Mouse (Mus musculus) kidney, embryonic 16.5 days (tissue): ENCODE measurements around the gene Ap1s1. TPM values are rescaled to one million over a fixed set of nuclear protein-coding genes. Genes with fewer than 3 reads are reported as not detected.

Source experiments
- ATAC-seq: fragments of 200-750 bp; cut with Nextera tagmentation; 2 replicates; pipeline ENCODE4 v1.8.0; 2017; ENCODE audit warnings: moderate TSS enrichment; ENCODE audit not compliant: low FRiP score, low TSS enrichment
- H3K27ac ChIP-seq: fragments of 300-500 bp; sonication (generic); 2 replicates; pipeline ENCODE4 v1.5.1; 2014; ENCODE audit warnings: low read length
- H3K27me3 ChIP-seq: fragments of 300-500 bp; sonication (generic); 2 replicates; pipeline ENCODE4 v1.6.1; 2014; ENCODE audit warnings: low read length, control low read depth, mixed read lengths; ENCODE audit not compliant: insufficient read depth
- H3K36me3 ChIP-seq: fragments of 300-500 bp; sonication (generic); 2 replicates; pipeline ENCODE4 v1.6.1; 2014; ENCODE audit warnings: low read length, control low read depth, mixed read lengths; ENCODE audit not compliant: insufficient read depth
- H3K4me1 ChIP-seq: fragments of 300-500 bp; sonication (generic); 2 replicates; pipeline ENCODE4 v1.6.1; 2014; ENCODE audit warnings: low read length, control low read depth, mixed read lengths; ENCODE audit not compliant: insufficient read depth
- H3K4me2 ChIP-seq: fragments of 300-500 bp; sonication (generic); replicated peaks from 2 replicates; pipeline ENCODE4 v1.6.1; 2014; ENCODE audit warnings: low read depth, low read length
- H3K4me3 ChIP-seq: fragments of 300-500 bp; sonication (generic); 2 replicates; pipeline ENCODE4 v1.5.1; 2014; ENCODE audit warnings: mild to moderate bottlenecking, low read length
- H3K9ac ChIP-seq: fragments of 300-500 bp; sonication (generic); replicated peaks from 2 replicates; pipeline ENCODE4 v1.6.1; 2014; ENCODE audit warnings: low read length
- H3K9me3 ChIP-seq: fragments of 300-500 bp; sonication (generic); 2 replicates; pipeline ENCODE4 v1.6.1; 2016; ENCODE audit warnings: low read length, control low read depth
- WGBS: fragments of 180-500 bp; shearing (Covaris S2); extraction: QIAGEN DNeasy Blood & Tissue Kit; methylation state at CpG from one replicate; pipeline ENCODE4 v1.1.7; 2014; 5-methylcytosine and 5-hydroxymethylcytosine counted together
- microRNA counts: library from miRNA; unstranded; fragments of <30 nt; microRNA quantifications from one replicate; lab custom pipeline; 2016
- microRNA-seq: library from miRNA; unstranded; fragments of <30 nt; microRNA quantifications from one replicate; pipeline ENCODE4, GENCODE M21; 2016
- polyA plus RNA-seq: library from polyadenylated mRNA; unstranded; fragments of >200 nt; fragmentation: Nextera tagmentation; extraction: Ambion mirVana; gene quantifications from 2 replicates; pipeline ENCODE4 v1.2.1, GENCODE M21; 2015

Ap1s1 gene
- polyA plus RNA-seq, 1 experiment from 2014 or later: 201 TPM

DNA sequence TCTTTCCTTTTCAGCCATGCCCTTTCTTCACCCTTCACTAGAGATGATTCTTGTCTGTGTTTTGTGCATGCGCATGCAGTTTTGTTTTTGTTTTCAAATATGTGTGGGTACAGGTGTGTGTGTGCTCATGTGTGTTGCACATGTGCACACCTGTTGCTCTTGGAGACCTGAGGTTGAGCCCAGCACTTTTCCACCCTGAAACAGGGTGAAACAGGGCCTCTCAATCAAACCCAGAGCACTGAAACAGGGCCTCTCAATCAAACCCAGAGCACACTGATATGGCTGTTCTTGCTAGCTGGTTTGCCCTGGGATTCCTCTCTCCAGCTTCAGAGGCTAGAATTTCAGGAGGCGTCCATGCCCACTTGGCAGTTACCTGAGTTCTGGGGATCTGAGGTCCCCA, 45.3 kb downstream of the Ap1s1 start:
- no peaks in the 10 kb centered on the region for H3K9me3 ChIP-seq
- no peak for ATAC-seq
- 70% methylated on average over 2 of the region's 2 CpGs for WGBS

DNA sequence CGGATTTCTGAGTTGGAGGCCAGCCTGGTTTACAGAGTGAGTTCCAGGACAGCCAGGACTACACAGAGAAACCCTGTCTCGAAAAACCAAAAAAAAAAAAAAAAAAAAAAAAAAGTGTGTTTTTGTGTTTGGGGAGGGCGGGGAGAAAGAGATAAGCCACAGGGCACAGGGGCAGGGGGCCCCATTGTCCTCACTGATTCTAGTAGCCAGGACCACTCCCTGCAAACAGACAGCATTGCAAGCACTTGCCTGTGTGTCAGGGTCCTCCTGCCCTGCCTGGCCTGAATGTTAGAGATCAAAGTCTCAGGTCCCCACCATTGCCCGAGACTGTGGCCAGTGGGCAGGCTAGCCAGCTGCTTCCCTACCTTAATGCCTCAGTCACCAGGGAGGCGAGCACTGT, 46.5 kb downstream of the Ap1s1 start:
- Histone ChIP-seq H3K9me3 (no peaks in the 10 kb centered on the region), H3K4me3 (no peak overlapping the region), H3K27me3 (no peaks in the 10 kb centered on the region), H3K36me3 (peaks cover 13% of the 10 kb centered on the region), H3K4me1 (no peaks in the 10 kb centered on the region), H3K27ac (no peak overlapping the region), H3K4me2 (no peak overlapping the region), H3K9ac (no peak overlapping the region)
- ATAC-seq: no peak
- WGBS: 84% methylated on average over 4 of the region's 5 CpGs

More for the DNA sequence above, 45.3 kb downstream of the Ap1s1 start:
- H3K4me1 ChIP-seq: no peaks in the 10 kb centered on the region
- no peak overlapping the region for H3K4me3 ChIP-seq
- H3K27ac ChIP-seq: no peak overlapping the region
- H3K36me3 ChIP-seq: peaks cover under 1% of the 10 kb centered on the region; the same call in 1 of the 2 replicates
- H3K9ac ChIP-seq: no peak overlapping the region
- H3K27me3 ChIP-seq: no peaks in the 10 kb centered on the region
- no peak overlapping the region for H3K4me2 ChIP-seq

GRCm38 (mm10) chr5:136989801-136990200, 56.1 kb downstream of the Ap1s1 start:
- WGBS: 95% methylated on average over 6 of the region's 6 CpGs
- Histone ChIP-seq H3K27me3 (no peaks in the 10 kb centered on the region), H3K36me3 (peaks cover 52% of the 10 kb centered on the region), H3K4me1 (peaks cover 16% of the 10 kb centered on the region), H3K4me3 (no peak overlapping the region), H3K4me2 (no peak overlapping the region), H3K9ac (no peak overlapping the region), H3K9me3 (no peaks in the 10 kb centered on the region), H3K27ac (no peak overlapping the region)
- ATAC-seq: no peak

DNA sequence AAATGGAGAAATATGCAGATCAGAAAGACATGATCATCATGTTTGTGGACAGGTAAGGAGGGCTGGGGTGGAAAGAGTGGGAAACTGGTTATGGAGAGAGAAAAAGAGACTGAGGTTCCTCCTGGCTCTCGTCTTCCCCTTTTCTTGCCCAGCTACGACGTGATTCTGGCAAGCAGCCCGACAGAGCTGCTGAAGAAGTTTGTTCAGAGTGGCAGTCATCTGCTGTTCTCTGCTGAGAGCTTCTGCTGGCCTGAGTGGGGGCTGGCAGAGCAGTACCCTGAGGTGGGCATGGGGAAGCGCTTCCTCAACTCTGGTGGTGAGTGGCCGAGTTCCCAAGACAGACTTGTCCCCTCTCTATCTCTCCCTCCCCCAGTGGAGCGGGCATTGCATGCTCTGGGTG, 57.5 kb downstream of the Ap1s1 start:
- no peak for ATAC-seq
- Histone ChIP-seq H3K9me3 (no peaks in the 10 kb centered on the region), H3K27me3 (no peaks in the 10 kb centered on the region), H3K9ac (peak overlapping the region; percentile 96), H3K27ac (peak overlapping the region; percentile 24; the same call in 1 of the 2 replicates), H3K36me3 (peaks cover 38% of the 10 kb centered on the region), H3K4me3 (peak overlapping the region; percentile 93), H3K4me1 (peaks cover 16% of the 10 kb centered on the region), H3K4me2 (peak overlapping the region; percentile 92)
- WGBS: 54% methylated on average over 7 of the region's 7 CpGs

DNA sequence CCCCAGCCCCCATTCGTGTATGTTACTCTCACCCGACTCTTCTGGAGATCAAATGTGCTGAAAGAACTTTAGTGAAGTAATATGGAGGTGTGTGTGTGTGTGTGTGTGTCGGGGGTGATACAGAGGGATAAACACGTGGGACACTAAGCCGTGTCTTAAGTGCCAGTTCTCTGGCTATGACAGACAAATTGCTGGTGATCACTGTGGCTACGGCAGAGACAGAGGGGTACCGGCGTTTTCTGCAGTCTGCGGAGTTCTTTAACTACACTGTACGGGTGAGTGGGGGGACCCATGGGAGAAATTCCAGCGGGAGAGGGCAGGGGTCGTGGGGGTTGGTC, 58.0 kb downstream of the Ap1s1 start, which contains the start of gene Znhit1:
Gene Znhit1 (minus strand): TSS at position 88 of the 338 bp plus-strand sequence.
- Histone ChIP-seq H3K4me2 (peak within 1 kb of the TSS; percentile 92), H3K36me3 (peaks cover 34% of the 10 kb centered on the region), H3K9ac (peak within 1 kb of the TSS; percentile 96), H3K9me3 (no peaks in the 10 kb centered on the region), H3K4me1 (peaks cover 16% of the 10 kb centered on the region), H3K27ac (peak within 1 kb of the TSS; percentile 97), H3K4me3 (peak within 1 kb of the TSS; percentile 93), H3K27me3 (no peaks in the 10 kb centered on the region)
- ATAC-seq: no peak
- 2% methylated on average over 12 of the region's 12 CpGs for WGBS

DNA sequence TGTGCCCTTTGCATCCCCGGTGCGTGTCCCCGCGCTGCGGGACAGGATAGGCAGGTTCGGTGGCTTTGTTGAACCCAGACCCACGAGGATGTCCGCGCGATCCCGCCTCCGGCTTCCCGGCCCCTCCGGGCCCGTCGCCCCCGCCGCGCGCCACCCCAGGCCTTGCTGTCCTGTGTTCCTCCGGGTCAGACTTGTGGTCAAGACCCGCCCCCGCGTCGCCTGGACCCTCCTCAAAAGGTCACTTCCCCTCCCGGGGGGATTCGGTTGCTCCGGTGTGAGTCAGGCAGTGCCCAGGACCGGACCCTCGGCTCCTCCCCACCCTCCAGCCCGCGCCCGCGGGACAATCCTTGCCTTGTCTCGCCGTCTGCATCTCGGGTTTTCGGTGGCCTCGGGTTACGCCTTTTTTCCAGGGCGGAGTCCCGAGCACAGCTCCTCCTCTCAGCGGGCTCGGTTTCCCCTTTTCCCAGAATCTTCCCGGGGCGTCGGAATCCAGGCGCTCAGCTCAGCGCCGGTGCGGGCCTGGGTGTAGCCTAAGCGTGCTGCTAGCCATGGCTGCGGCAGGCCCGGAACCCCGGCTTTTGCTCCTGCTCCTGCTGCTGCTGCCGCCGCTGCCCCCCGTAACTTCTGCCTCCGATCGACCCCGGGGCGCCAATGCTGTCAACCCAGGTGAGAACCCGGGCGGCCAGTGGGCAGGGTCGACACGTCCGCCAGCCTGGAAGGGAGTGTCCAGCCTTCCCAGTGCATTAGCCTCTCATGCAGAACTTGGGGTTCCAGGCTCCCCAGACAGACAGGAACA, 58.6 kb downstream of the Ap1s1 start:
- Histone ChIP-seq H3K4me3 (peak overlapping the region; percentile 93), H3K9ac (peak overlapping the region; percentile 96), H3K4me2 (peak overlapping the region; percentile 92), H3K9me3 (no peaks in the 10 kb centered on the region), H3K27me3 (no peaks in the 10 kb centered on the region), H3K4me1 (peaks cover 16% of the 10 kb centered on the region), H3K27ac (peak overlapping the region; percentile 97), H3K36me3 (peaks cover 29% of the 10 kb centered on the region)
- peak; percentile 58 for ATAC-seq
- whole genome bisulfite sequencing: under 1% methylated on average over 65 of the region's 67 CpGs

- no peaks in the 10 kb centered on the region for H3K27me3 ChIP-seq
These were observed 59.2 kb downstream of the Ap1s1 start, which contains the start of gene Plod3 for GRCm38 (mm10) chr5:136986695-136987137. TSS of gene Plod3 (plus strand) at chr5:136987019.

More at GRCm38 (mm10) chr5:136986695-136987137, 59.2 kb downstream of the Ap1s1 start, which contains the start of gene Plod3:
- H3K27ac ChIP-seq: peak within 1 kb of the TSS; percentile 97
- H3K36me3 ChIP-seq: peaks cover 27% of the 10 kb centered on the region
- ATAC-seq: peak; percentile 91
- 0% methylated on average over 26 of the region's 26 CpGs for WGBS
- H3K4me2 ChIP-seq: peak within 1 kb of the TSS; percentile 92
- H3K4me3 ChIP-seq: peak within 1 kb of the TSS; percentile 93
- no peaks in the 10 kb centered on the region for H3K9me3 ChIP-seq
- H3K4me1 ChIP-seq: peaks cover 16% of the 10 kb centered on the region
- H3K9ac ChIP-seq: peak within 1 kb of the TSS; percentile 96

MicroRNAs encoded within 50 kb of the gene (microRNA counts, 519-probe panel; counts per million panel counts)
- microRNA mmu-miR-702 (lab: Ali Mortazavi, UCI): 104 counts per million, percentile 35 among the panel's probes with 10 or more counts

Small RNA genes within 50 kb of the gene (microRNA-seq; reads per million reads assigned to microRNA genes)
- gene Mir702: 16.0 reads per million, percentile 36 among the genes with 10 or more reads in this experiment

Other genes starting within 250 kb of the Ap1s1 start
- gene Col26a1, start 162.9 kb downstream of the Ap1s1 start, polyA plus RNA-seq: 48.1 and 51.5 TPM in 2 replicates
- gene Ift22, start 138.0 kb downstream of the Ap1s1 start, polyA plus RNA-seq: 87.8 and 88.1 TPM in 2 replicates
- 291 and 296 TPM in 2 replicates for gene Fis1, start 92.9 kb downstream of the Ap1s1 start, polyA plus RNA-seq
- 4.0 and 4.9 TPM in 2 replicates for gene Cldn15, start 79.5 kb downstream of the Ap1s1 start, polyA plus RNA-seq
- 59.7 and 64.4 TPM in 2 replicates for gene Plod3, start 59.1 kb downstream of the Ap1s1 start, polyA plus RNA-seq
- gene Znhit1, start 58.1 kb downstream of the Ap1s1 start, polyA plus RNA-seq: 90.5 and 97.7 TPM in 2 replicates
- gene Vgf, start 19.7 kb downstream of the Ap1s1 start, polyA plus RNA-seq: 0.24 and 0.28 TPM in 2 replicates
- gene Serpine1, start 26.1 kb upstream of the Ap1s1 start, polyA plus RNA-seq: 0.29 and 0.53 TPM in 2 replicates
- 9.4 and 11.9 TPM in 2 replicates for gene Trim56, start 70.1 kb upstream of the Ap1s1 start, polyA plus RNA-seq
- gene Muc3, start 103.2 kb upstream of the Ap1s1 start, polyA plus RNA-seq: not detected in 2 replicates
- 0.21 and 0.32 TPM in 2 replicates for gene Muc3a, start 166.3 kb upstream of the Ap1s1 start, polyA plus RNA-seq
- gene Ache, start 241.4 kb upstream of the Ap1s1 start, polyA plus RNA-seq: 3.0 and 3.1 TPM in 2 replicates
- 7.2 and 7.8 TPM in 2 replicates for gene Ufsp1, start 248.5 kb upstream of the Ap1s1 start, polyA plus RNA-seq